Comparison of ENCODE assay signal across 8 mouse cellular contexts in the genomic region with DNA sequence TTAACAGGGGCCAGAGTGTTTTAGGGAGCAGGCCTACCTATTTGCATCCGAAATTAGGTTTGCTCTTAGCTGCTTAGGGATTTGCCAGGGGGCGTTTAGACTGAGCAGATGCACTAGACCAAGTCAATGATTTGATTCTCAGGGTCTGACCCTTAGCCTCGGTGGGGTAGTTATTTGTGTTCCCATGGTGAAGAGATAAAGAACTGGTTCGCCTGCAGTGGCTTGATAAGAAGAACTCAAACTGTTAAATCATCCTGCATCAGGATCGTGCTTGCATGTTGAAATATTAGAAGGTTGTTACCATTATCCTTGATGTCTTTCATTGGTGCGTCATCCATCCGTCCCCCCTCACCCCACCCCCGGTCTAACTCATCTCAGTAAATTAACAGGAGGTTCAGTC. TPM values are rescaled to one million over a fixed set of nuclear protein-coding genes. Genes with fewer than 3 reads are reported as not detected.
DNase-seq lines count a peak whose midpoint lies in the region; ATAC-seq lines count a peak whose summit lies in the region.

No protein-coding gene starts in this region.

- H3K9ac ChIP-seq in heart, embryonic 14.5 days (ENCODE audit: low read length), result peak overlapping the region; percentile 63
- peak overlapping the region; percentile 75 for H3K9ac ChIP-seq in forebrain, embryonic 16.5 days (replicated peaks; ENCODE audit: low read depth, low read length)
- peak overlapping the region; percentile 73 for H3K9ac ChIP-seq in liver, embryonic 16.5 days (ENCODE audit: low read depth, low read length)

- intact Hi-C loops in heart, postnatal 25 days (cut with DNase I), result loop anchor here (2.0 kb wide), 1 partner anchor 16 kb away; no protein-coding TSS in a partner anchor

- H3K27ac ChIP-seq in heart, embryonic 14.5 days (replicated peaks in 1 of 2; ENCODE audit: control insufficient read depth in 1 of 2, insufficient read depth in 1 of 2, low read depth in 2 of 2, low read length in 2 of 2), result peak overlapping the region; percentile 8 to 94; a peak in 3 of 4 replicates
- H3K27ac ChIP-seq in forebrain, embryonic 16.5 days (ENCODE audit: low read length), result peak overlapping the region; percentile 93; the same call in 1 of the 2 replicates
- H3K27ac ChIP-seq in liver, embryonic 16.5 days (ENCODE audit: low read length), result peak overlapping the region; percentile 96

- H3K4me2 ChIP-seq in heart, embryonic 14.5 days (ENCODE audit: low read length), result peak overlapping the region; percentile 72
- peak overlapping the region; percentile 44 for H3K4me2 ChIP-seq in forebrain, embryonic 16.5 days (ENCODE audit: low read length)
- H3K4me2 ChIP-seq in liver, embryonic 16.5 days (ENCODE audit: low read depth, low read length), result peak overlapping the region; percentile 60

- no peak for DNase-seq in heart, postnatal 25 days (ENCODE audit: low spot score)
- peak; percentile 88 for DNase-seq in 416B (ENCODE audit: low read depth)
- DNase-seq in adrenal gland, postnatal 36 days, result peak; percentile 27 to 59
- DNase-seq in natural killer cell, adult 2 months (ENCODE audit: low spot score in 2 of 2), result no peak
- no peak for DNase-seq in testis, postnatal 14 days (ENCODE audit: low spot score)

- WGBS in heart, embryonic 14.5 days, result 16% methylated on average over 8 of the region's 8 CpGs
- 20% methylated on average over 8 of the region's 8 CpGs for WGBS in forebrain, embryonic 16.5 days
- 18% methylated on average over 8 of the region's 8 CpGs for WGBS in liver, embryonic 16.5 days (ENCODE audit: insufficient replicate concordance)

- H3K4me3 ChIP-seq in heart, embryonic 14.5 days (ENCODE audit: control insufficient read depth in 1 of 2, insufficient read depth in 1 of 2, low read depth in 1 of 2, low read length in 2 of 2), result peak overlapping the region; percentile 60 to 87
- H3K4me3 ChIP-seq in forebrain, embryonic 16.5 days (replicated peaks; ENCODE audit: low read length), result peak overlapping the region; percentile 59
- peak overlapping the region; percentile 75 for H3K4me3 ChIP-seq in liver, embryonic 16.5 days (ENCODE audit: low read depth, low read length)

- no peak for ATAC-seq in heart, embryonic 14.5 days (ENCODE audit: insufficient number of reproducible peaks, insufficient read depth, low FRiP score, low read depth)
- ATAC-seq in forebrain, embryonic 16.5 days, result peak; percentile 9
- peak; percentile 55 for ATAC-seq in liver, embryonic 16.5 days (ENCODE audit: low read depth)

- no peaks in the 10 kb centered on the region for H3K36me3 ChIP-seq in heart, embryonic 14.5 days (ENCODE audit: control insufficient read depth, insufficient read depth, low read length)
- no peaks in the 10 kb centered on the region for H3K36me3 ChIP-seq in forebrain, embryonic 16.5 days (ENCODE audit: control insufficient read depth, insufficient read depth)
- H3K36me3 ChIP-seq in liver, embryonic 16.5 days (ENCODE audit: control insufficient read depth, insufficient read depth), result no peaks in the 10 kb centered on the region

- H3K9me3 ChIP-seq in heart, embryonic 14.5 days (ENCODE audit: control insufficient read depth, low read length), result no peaks in the 10 kb centered on the region
- no peaks in the 10 kb centered on the region for H3K9me3 ChIP-seq in forebrain, embryonic 16.5 days (ENCODE audit: control insufficient read depth, low read length)
- no peaks in the 10 kb centered on the region for H3K9me3 ChIP-seq in liver, embryonic 16.5 days (replicated peaks; ENCODE audit: control insufficient read depth, low read length)

- no peaks in the 10 kb centered on the region for H3K27me3 ChIP-seq in heart, embryonic 14.5 days (ENCODE audit: control insufficient read depth, insufficient read depth, low read length)
- H3K27me3 ChIP-seq in forebrain, embryonic 16.5 days (replicated peaks; ENCODE audit: control insufficient read depth, insufficient read depth, low read length), result no peaks in the 10 kb centered on the region
- no peaks in the 10 kb centered on the region for H3K27me3 ChIP-seq in liver, embryonic 16.5 days (ENCODE audit: control insufficient read depth, insufficient read depth, low read depth, low read length)

- H3K4me1 ChIP-seq in heart, embryonic 14.5 days (ENCODE audit: control insufficient read depth in 2 of 2, insufficient read depth in 2 of 2, low read length in 2 of 2), result no peaks in the 10 kb centered on the region; a peak in 1 of 4 replicates
- 0 out of 2 replicates have a peak, but pooled peaks cover 4% of the 10 kb centered on the region for H3K4me1 ChIP-seq in forebrain, embryonic 16.5 days (replicated peaks; ENCODE audit: control insufficient read depth, insufficient read depth, low read length)
- H3K4me1 ChIP-seq in liver, embryonic 16.5 days (ENCODE audit: control insufficient read depth, low read depth, low read length), result peaks cover 9% of the 10 kb centered on the region

RNA-seq across cellular contexts. Expression of a gene that starts 1.7 kb away (rescaled TPM):
- polyA plus RNA-seq in heart, embryonic 14.5 days (2014; fragmentation: Nextera tagmentation; extraction: Ambion mirVana), result 14.2 and 17.9 TPM in 2 replicates
- 1 to 10 TPM; 6.3 to 6.6 TPM for total RNA-seq in heart, postnatal 25 days (2021)
- total RNA-seq in adrenal gland, postnatal 36 days (2021), result 10 to 100 TPM; 22.9 to 25.5 TPM
- polyA plus RNA-seq in forebrain, embryonic 16.5 days (2015; fragmentation: Nextera tagmentation; extraction: Ambion mirVana), result 16.8 and 18.2 TPM in 2 replicates
- polyA plus RNA-seq in liver, embryonic 16.5 days (2015; fragmentation: Nextera tagmentation; extraction: Ambion mirVana), result 43.1 and 43.7 TPM in 2 replicates

RNA-seq across cellular contexts. Expression of a gene that starts 8.6 kb away (rescaled TPM):
- 1.7 TPM in 2 replicates for polyA plus RNA-seq in heart, embryonic 14.5 days (2014; fragmentation: Nextera tagmentation; extraction: Ambion mirVana)
- 1 to 10 TPM in 1 of 2 experiments, not detected in 1; 2.3 TPM for total RNA-seq in heart, postnatal 25 days (2021)
- not detected for total RNA-seq in adrenal gland, postnatal 36 days (2021)
- 1.4 and 2.7 TPM in 2 replicates for polyA plus RNA-seq in forebrain, embryonic 16.5 days (2015; fragmentation: Nextera tagmentation; extraction: Ambion mirVana)
- polyA plus RNA-seq in liver, embryonic 16.5 days (2015; fragmentation: Nextera tagmentation; extraction: Ambion mirVana), result 0.91 and 1.5 TPM in 2 replicates

Comparison
In these comparisons a context has a peak if more than half of its experiments do, and no peak if none do; other contexts are left out.
1. DNase-seq: peak in 416B (single experiment) and adrenal gland, postnatal 36 days (2 of 2); none in heart, postnatal 25 days (single experiment), natural killer cell, adult 2 months (0 of 2) and testis, postnatal 14 days (single experiment).
2. Peak in every context shown above with its lines, with median percentiles within 50 percentile points of each other: H3K27ac ChIP-seq, H3K4me2 ChIP-seq, H3K4me3 ChIP-seq and H3K9ac ChIP-seq.